Comparison of ENCODE assay signal across 8 mouse cellular contexts in the genomic region with DNA sequence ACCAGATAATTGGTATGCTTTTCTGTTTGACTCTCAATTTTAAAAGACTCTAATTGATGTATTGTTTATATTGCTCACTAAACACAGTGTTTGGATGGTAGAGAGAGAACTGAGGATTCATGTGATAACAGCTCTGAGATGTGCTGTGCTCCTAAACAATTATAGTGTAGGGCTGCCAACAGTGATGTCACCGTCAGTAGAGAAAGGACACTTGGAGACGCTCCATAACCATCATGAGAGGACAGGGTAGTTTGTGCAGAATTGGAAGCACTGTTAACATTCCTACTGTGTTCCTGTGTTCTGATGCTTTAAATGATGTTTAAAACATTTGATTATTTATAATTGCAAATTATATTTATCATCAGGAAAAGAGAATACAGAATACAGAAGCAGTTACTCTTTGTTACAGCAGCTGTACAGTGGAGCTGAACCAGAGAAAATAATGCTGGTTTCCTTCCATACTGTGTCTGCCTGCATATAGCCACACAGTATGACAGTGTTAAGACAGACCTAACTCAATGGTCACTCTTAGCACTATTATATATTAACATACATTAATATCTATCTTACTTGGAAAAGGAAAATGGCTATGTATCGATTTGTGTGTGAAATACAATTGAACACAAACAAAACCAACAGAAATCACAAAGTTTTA.
DNase-seq lines count a peak whose midpoint lies in the region; ATAC-seq and TF ChIP-seq lines count a peak whose summit lies in the region.

No protein-coding gene starts in this region.

- 62% methylated on average over 3 of the region's 3 CpGs for WGBS in hindbrain, postnatal 0 days
- 69% methylated on average over 3 of the region's 3 CpGs for WGBS in hindbrain, embryonic 13.5 days
- WGBS in cerebellum, adult 2 months: 30% methylated on average over 3 of the region's 3 CpGs
- 69% methylated on average over 3 of the region's 3 CpGs for WGBS in intestine, embryonic 16.5 days
- WGBS in thymus, adult 2 months: 97% methylated on average over 3 of the region's 3 CpGs

- no peak for TF ChIP-seq POLR2A in cerebellum, adult 2 months (IDR thresholded peaks at IDR 0.05; ENCODE audit: borderline replicate concordance, insufficient read depth, low read length)
- no peak for TF ChIP-seq POLR2A in thymus, adult 2 months (IDR thresholded peaks at IDR 0.05; ENCODE audit: control insufficient read depth, extremely low read depth, insufficient read depth, low read length, poor library complexity)

- peak; percentile 73 for DNase-seq in hindbrain, postnatal 0 days (ENCODE audit: low spot score)
- peak; percentile 82 for DNase-seq in Muller cell, postnatal 12 days (ENCODE audit: inconsistent ontology term)
- peak; percentile 53 to 83 for DNase-seq in cerebellum, adult 2 months
- DNase-seq in thymus, postnatal 4 days: no peak
- DNase-seq in thymus, adult 2 months: no peak
- no peak for DNase-seq in adrenal gland, adult 18-20 months (ENCODE audit: low spot score in 2 of 2)

- H3K4me3 ChIP-seq in hindbrain, postnatal 0 days (ENCODE audit: low read length): no peak overlapping the region
- no peak overlapping the region for H3K4me3 ChIP-seq in hindbrain, embryonic 13.5 days
- no peak overlapping the region for H3K4me3 ChIP-seq in cerebellum, adult 2 months (replicated peaks; ENCODE audit: insufficient read depth, low read depth, low read length)
- H3K4me3 ChIP-seq in intestine, embryonic 16.5 days (ENCODE audit: low read length): no peak overlapping the region
- no peak overlapping the region for H3K4me3 ChIP-seq in thymus, adult 2 months (ENCODE audit: control insufficient read depth, insufficient read depth, low read length)

- no peak overlapping the region for H3K9ac ChIP-seq in hindbrain, postnatal 0 days (replicated peaks; ENCODE audit: low read length)
- H3K9ac ChIP-seq in hindbrain, embryonic 13.5 days: no peak overlapping the region
- no peak overlapping the region for H3K9ac ChIP-seq in intestine, embryonic 16.5 days (ENCODE audit: low read depth, low read length)

- TF ChIP-seq CTCF in hindbrain, postnatal 0 days (IDR thresholded peaks at IDR 0.05; ENCODE audit: low read depth): no peak
- TF ChIP-seq CTCF in cerebellum, adult 2 months (IDR thresholded peaks at IDR 0.05; ENCODE audit: borderline replicate concordance, insufficient read depth, low read depth, low read length): no peak
- no peak for TF ChIP-seq CTCF in thymus, adult 2 months (IDR thresholded peaks at IDR 0.05; ENCODE audit: borderline replicate concordance, control insufficient read depth, extremely low read depth, insufficient read depth, low read length, poor library complexity)

- no peaks in the 10 kb centered on the region for H3K4me1 ChIP-seq in hindbrain, postnatal 0 days (ENCODE audit: insufficient read depth, low read length)
- H3K4me1 ChIP-seq in hindbrain, embryonic 13.5 days (replicated peaks): no peaks in the 10 kb centered on the region
- H3K4me1 ChIP-seq in cerebellum, adult 2 months (ENCODE audit: control insufficient read depth, insufficient read depth, low read length): peaks cover 21% of the 10 kb centered on the region
- no peaks in the 10 kb centered on the region for H3K4me1 ChIP-seq in intestine, embryonic 16.5 days (ENCODE audit: control insufficient read depth, insufficient read depth, low read length)
- H3K4me1 ChIP-seq in thymus, adult 2 months (replicated peaks; ENCODE audit: control insufficient read depth, insufficient read depth, low read length): no peaks in the 10 kb centered on the region

- H3K36me3 ChIP-seq in hindbrain, postnatal 0 days (ENCODE audit: insufficient read depth, low read length): no peaks in the 10 kb centered on the region
- no peaks in the 10 kb centered on the region for H3K36me3 ChIP-seq in hindbrain, embryonic 13.5 days
- no peaks in the 10 kb centered on the region for H3K36me3 ChIP-seq in intestine, embryonic 16.5 days (ENCODE audit: control insufficient read depth, insufficient read depth, low read length)
- H3K36me3 ChIP-seq in thymus, adult 2 months (ENCODE audit: control insufficient read depth, insufficient read depth, low read length): no peaks in the 10 kb centered on the region

- no peak overlapping the region for H3K4me2 ChIP-seq in hindbrain, postnatal 0 days (ENCODE audit: low read depth, low read length)
- H3K4me2 ChIP-seq in hindbrain, embryonic 13.5 days: no peak overlapping the region
- H3K4me2 ChIP-seq in intestine, embryonic 16.5 days (ENCODE audit: low read depth, low read length): no peak overlapping the region

- peak; percentile 70; the same call in 1 of the 2 replicates for ATAC-seq in hindbrain, postnatal 0 days
- no peak for ATAC-seq in hindbrain, embryonic 13.5 days (ENCODE audit: low FRiP score)
- ATAC-seq in intestine, embryonic 16.5 days: peak; percentile 31; the same call in 1 of the 2 replicates

- no peaks in the 10 kb centered on the region for H3K9me3 ChIP-seq in hindbrain, postnatal 0 days (ENCODE audit: low read length)
- H3K9me3 ChIP-seq in hindbrain, embryonic 13.5 days: no peaks in the 10 kb centered on the region
- H3K9me3 ChIP-seq in intestine, embryonic 16.5 days (ENCODE audit: control insufficient read depth, low read length): no peaks in the 10 kb centered on the region

- peak overlapping the region; percentile 4; the same call in 1 of the 2 replicates for H3K27ac ChIP-seq in hindbrain, postnatal 0 days
- no peak overlapping the region for H3K27ac ChIP-seq in hindbrain, embryonic 13.5 days
- H3K27ac ChIP-seq in cerebellum, adult 2 months (ENCODE audit: insufficient read depth, low read length): peak overlapping the region; percentile 76; the same call in 1 of the 2 replicates
- H3K27ac ChIP-seq in intestine, embryonic 16.5 days (ENCODE audit: low read length): no peak overlapping the region
- H3K27ac ChIP-seq in thymus, adult 2 months (ENCODE audit: control insufficient read depth, insufficient read depth, low read length): no peak overlapping the region

- no peaks in the 10 kb centered on the region for H3K27me3 ChIP-seq in hindbrain, postnatal 0 days (ENCODE audit: insufficient read depth, low read length)
- no peaks in the 10 kb centered on the region for H3K27me3 ChIP-seq in hindbrain, embryonic 13.5 days
- H3K27me3 ChIP-seq in cerebellum, adult 2 months (ENCODE audit: control insufficient read depth, insufficient read depth, low read length): no peaks in the 10 kb centered on the region
- no peaks in the 10 kb centered on the region for H3K27me3 ChIP-seq in intestine, embryonic 16.5 days (replicated peaks; ENCODE audit: control insufficient read depth, insufficient read depth, low read length)
- no peaks in the 10 kb centered on the region for H3K27me3 ChIP-seq in thymus, adult 2 months (ENCODE audit: control insufficient read depth, insufficient read depth, low read length)

Comparison
In these comparisons a context has a peak if more than half of its experiments do, and no peak if none do; other contexts are left out.
1. H3K27ac ChIP-seq: peak in hindbrain, postnatal 0 days (single experiment) and cerebellum, adult 2 months (single experiment); none in hindbrain, embryonic 13.5 days (single experiment), intestine, embryonic 16.5 days (single experiment) and thymus, adult 2 months (single experiment).
2. DNase-seq: peak in hindbrain, postnatal 0 days (single experiment), Muller cell, postnatal 12 days (single experiment) and cerebellum, adult 2 months (2 of 2); none in thymus, postnatal 4 days (single experiment), thymus, adult 2 months (single experiment) and adrenal gland, adult 18-20 months (0 of 2).